Mouse (Mus musculus): ENCODE results near the gene Rps15. TPM values are rescaled to one million over a fixed set of nuclear protein-coding genes. Genes with fewer than 3 reads are reported as not detected.

Gene Rps15
- total RNA-seq, 1 experiment from 2014 or later: 2,831 TPM

GRCm38 (mm10) chr10:80322811-80323211 is 30.6 kb downstream of the Rps15 start:
- peak in 1 of 2 experiments; percentile 25; a peak in 1 of 4 replicates for ATAC-seq (replicated peaks in 1 of 2; ENCODE audit: insufficient read depth in 1 of 2, low FRiP score in 2 of 2, low TSS enrichment in 1 of 2, low read depth in 1 of 2, poor library complexity in 2 of 2, severe bottlenecking in 2 of 2)

- peak; percentile 34 to 41; a peak in 3 of 4 replicates for ATAC-seq (replicated peaks in 1 of 2; ENCODE audit: insufficient read depth in 1 of 2, low FRiP score in 2 of 2, low TSS enrichment in 1 of 2, low read depth in 1 of 2, poor library complexity in 2 of 2, severe bottlenecking in 2 of 2)
These were observed 31.2 kb downstream of the Rps15 start for GRCm38 (mm10) chr10:80323261-80324119.

- no peak for ATAC-seq (replicated peaks in 1 of 2; ENCODE audit: insufficient read depth in 1 of 2, low FRiP score in 2 of 2, low TSS enrichment in 1 of 2, low read depth in 1 of 2, poor library complexity in 2 of 2, severe bottlenecking in 2 of 2)
These were observed 32.1 kb downstream of the Rps15 start for GRCm38 (mm10) chr10:80324120-80325037.

GRCm38 (mm10) chr10:80325045-80325444 is 32.8 kb downstream of the Rps15 start:
- no peak for ATAC-seq (replicated peaks in 1 of 2; ENCODE audit: insufficient read depth in 1 of 2, low FRiP score in 2 of 2, low TSS enrichment in 1 of 2, low read depth in 1 of 2, poor library complexity in 2 of 2, severe bottlenecking in 2 of 2)

- ATAC-seq (replicated peaks in 1 of 2; ENCODE audit: insufficient read depth in 1 of 2, low FRiP score in 2 of 2, low TSS enrichment in 1 of 2, low read depth in 1 of 2, poor library complexity in 2 of 2, severe bottlenecking in 2 of 2): peak; percentile 90 to 92
These were observed 37.2 kb downstream of the Rps15 start, which contains the start of the genes Pcsk4 and Reep6 for GRCm38 (mm10) chr10:80329273-80330081. Gene Pcsk4, minus strand, starts transcription at chr10:80329498. Gene Reep6, plus strand, starts transcription at chr10:80329953.

- no peak; a peak in 1 of 4 replicates for ATAC-seq (replicated peaks in 1 of 2; ENCODE audit: insufficient read depth in 1 of 2, low FRiP score in 2 of 2, low TSS enrichment in 1 of 2, low read depth in 1 of 2, poor library complexity in 2 of 2, severe bottlenecking in 2 of 2)
These were observed 37.8 kb downstream of the Rps15 start for GRCm38 (mm10) chr10:80330084-80330483.

- no peak for ATAC-seq (replicated peaks in 1 of 2; ENCODE audit: insufficient read depth in 1 of 2, low FRiP score in 2 of 2, low TSS enrichment in 1 of 2, low read depth in 1 of 2, poor library complexity in 2 of 2, severe bottlenecking in 2 of 2)
These were observed 38.6 kb downstream of the Rps15 start for GRCm38 (mm10) chr10:80330888-80331287.

- no peak for ATAC-seq (replicated peaks in 1 of 2; ENCODE audit: insufficient read depth in 1 of 2, low FRiP score in 2 of 2, low TSS enrichment in 1 of 2, low read depth in 1 of 2, poor library complexity in 2 of 2, severe bottlenecking in 2 of 2)
These were observed 39.6 kb downstream of the Rps15 start for GRCm38 (mm10) chr10:80331636-80332524.

- no peak for ATAC-seq (replicated peaks in 1 of 2; ENCODE audit: insufficient read depth in 1 of 2, low FRiP score in 2 of 2, low TSS enrichment in 1 of 2, low read depth in 1 of 2, poor library complexity in 2 of 2, severe bottlenecking in 2 of 2)
These were observed 40.3 kb downstream of the Rps15 start for GRCm38 (mm10) chr10:80332525-80332989.

GRCm38 (mm10) chr10:80336263-80336662 is 44.0 kb downstream of the Rps15 start:
- ATAC-seq (replicated peaks in 1 of 2; ENCODE audit: insufficient read depth in 1 of 2, low FRiP score in 2 of 2, low TSS enrichment in 1 of 2, low read depth in 1 of 2, poor library complexity in 2 of 2, severe bottlenecking in 2 of 2): no peak

GRCm38 (mm10) chr10:80339941-80340750 is 47.9 kb downstream of the Rps15 start:
- peak; percentile 49 to 58; a peak in 3 of 4 replicates for ATAC-seq (replicated peaks in 1 of 2; ENCODE audit: insufficient read depth in 1 of 2, low FRiP score in 2 of 2, low TSS enrichment in 1 of 2, low read depth in 1 of 2, poor library complexity in 2 of 2, severe bottlenecking in 2 of 2)

- ATAC-seq (replicated peaks in 1 of 2; ENCODE audit: insufficient read depth in 1 of 2, low FRiP score in 2 of 2, low TSS enrichment in 1 of 2, low read depth in 1 of 2, poor library complexity in 2 of 2, severe bottlenecking in 2 of 2): no peak
These were observed 48.8 kb downstream of the Rps15 start for GRCm38 (mm10) chr10:80341026-80341425.

GRCm38 (mm10) chr10:80341491-80342304 is 49.4 kb downstream of the Rps15 start:
- peak in 1 of 2 experiments; percentile 18; a peak in 1 of 4 replicates for ATAC-seq (replicated peaks in 1 of 2; ENCODE audit: insufficient read depth in 1 of 2, low FRiP score in 2 of 2, low TSS enrichment in 1 of 2, low read depth in 1 of 2, poor library complexity in 2 of 2, severe bottlenecking in 2 of 2)

GRCm38 (mm10) chr10:80342305-80342748 is 50.1 kb downstream of the Rps15 start:
- no peak for ATAC-seq (replicated peaks in 1 of 2; ENCODE audit: insufficient read depth in 1 of 2, low FRiP score in 2 of 2, low TSS enrichment in 1 of 2, low read depth in 1 of 2, poor library complexity in 2 of 2, severe bottlenecking in 2 of 2)
